Mouse (Mus musculus) left cerebral cortex, postnatal 25 days (tissue): ENCODE results near the gene Map3k14. TPM values are rescaled to one million over a fixed set of nuclear protein-coding genes. Genes with fewer than 3 reads are reported as not detected.

Experiments used
- DNase-seq, 2 experiments: peaks; one replicate each; pipeline ENCODE4 v3.0.0; 2022; ENCODE audit warnings: low spot score in 2 of 2, mixed read lengths in 1 of 2
- intact Hi-C: fragments of 180-260 bp; cut with DNase I; formaldehyde crosslinking; loops from one replicate; pipeline ENCODE4 v1.15.1; 2025
- total RNA-seq, 2 experiments: library from RNA; stranded (reverse); gene quantifications; 2 replicates each; pipeline ENCODE4 v1.2.3; 2021

Map3k14 gene
- total RNA-seq, 2 experiments from 2014 or later = 4.1 to 4.3 TPM

- intact Hi-C loops = no loop called here
- no peak for DNase-seq
These were observed 14.5 kb upstream of the Map3k14 start for GRCm38 (mm10) chr11:103281784-103282183.

DNA sequence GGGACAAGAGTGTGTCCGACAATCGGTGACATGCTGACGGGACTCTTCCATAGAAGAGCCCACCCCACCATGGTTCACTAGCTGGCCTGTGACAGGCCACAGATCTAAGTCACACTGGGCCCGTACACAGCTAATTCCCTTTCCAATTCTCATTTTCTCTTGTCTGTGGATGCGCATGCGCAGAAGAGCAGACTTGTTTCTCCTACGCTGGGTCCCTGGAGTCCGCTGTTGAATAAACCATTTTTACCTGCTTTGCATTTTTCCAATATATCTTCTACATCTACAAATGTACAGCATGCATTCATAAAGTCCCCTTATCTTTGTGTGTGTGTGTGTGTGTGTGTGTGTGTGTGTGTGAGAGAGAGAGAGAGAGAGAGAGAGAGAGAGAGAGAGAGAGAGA, 9.2 kb upstream of the Map3k14 start:
- DNase-seq = no peak
- intact Hi-C loops = no loop called here

- intact Hi-C loops = no loop called here
- DNase-seq = no peak
These were observed 5.6 kb upstream of the Map3k14 start for GRCm38 (mm10) chr11:103272888-103273287.

- intact Hi-C loops = no loop called here
These were observed 4.7 kb upstream of the Map3k14 start for GRCm38 (mm10) chr11:103271979-103272378.

DNA sequence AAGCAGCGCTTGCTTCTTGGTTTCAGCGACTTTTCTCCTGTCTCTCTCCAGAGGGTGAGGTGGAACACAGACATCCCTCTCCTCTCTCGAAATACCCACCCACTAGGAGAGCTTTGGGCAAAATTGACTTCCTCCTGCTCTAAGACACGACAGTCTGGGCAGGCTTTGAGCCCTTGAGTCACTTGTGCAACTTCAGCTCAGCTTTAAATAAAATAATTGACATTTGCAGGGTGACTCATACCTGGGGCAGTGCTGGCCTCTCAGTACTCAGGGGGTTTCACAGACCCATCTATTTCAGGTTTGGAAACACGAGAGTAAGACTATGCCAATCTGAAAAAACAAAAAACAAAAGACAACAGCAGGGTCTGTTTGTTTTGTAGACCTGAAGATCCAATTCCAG, 2.2 kb upstream of the Map3k14 start:
- intact Hi-C loops = loop anchor here (5.0 kb wide), 2 partner anchors 58 to 152 kb away; partner anchors contain the start of gene Hexim1

More at GRCm38 (mm10) chr11:103271979-103272378, 4.7 kb upstream of the Map3k14 start:
- no peak for DNase-seq

GRCm38 (mm10) chr11:103268905-103269304, 1.6 kb upstream of the Map3k14 start:
- DNase-seq = no peak
- intact Hi-C loops = loop anchor here (5.0 kb wide), 2 partner anchors 58 to 152 kb away; partner anchors contain the start of gene Hexim1

More for the DNA sequence above, 2.2 kb upstream of the Map3k14 start:
- no peak for DNase-seq

GRCm38 (mm10) chr11:103268350-103268749, 1.1 kb upstream of the Map3k14 start:
- intact Hi-C loops = loop anchor here (5.0 kb wide), 2 partner anchors 59 to 151 kb away; partner anchors contain the start of gene Hexim1
- no peak for DNase-seq

DNA sequence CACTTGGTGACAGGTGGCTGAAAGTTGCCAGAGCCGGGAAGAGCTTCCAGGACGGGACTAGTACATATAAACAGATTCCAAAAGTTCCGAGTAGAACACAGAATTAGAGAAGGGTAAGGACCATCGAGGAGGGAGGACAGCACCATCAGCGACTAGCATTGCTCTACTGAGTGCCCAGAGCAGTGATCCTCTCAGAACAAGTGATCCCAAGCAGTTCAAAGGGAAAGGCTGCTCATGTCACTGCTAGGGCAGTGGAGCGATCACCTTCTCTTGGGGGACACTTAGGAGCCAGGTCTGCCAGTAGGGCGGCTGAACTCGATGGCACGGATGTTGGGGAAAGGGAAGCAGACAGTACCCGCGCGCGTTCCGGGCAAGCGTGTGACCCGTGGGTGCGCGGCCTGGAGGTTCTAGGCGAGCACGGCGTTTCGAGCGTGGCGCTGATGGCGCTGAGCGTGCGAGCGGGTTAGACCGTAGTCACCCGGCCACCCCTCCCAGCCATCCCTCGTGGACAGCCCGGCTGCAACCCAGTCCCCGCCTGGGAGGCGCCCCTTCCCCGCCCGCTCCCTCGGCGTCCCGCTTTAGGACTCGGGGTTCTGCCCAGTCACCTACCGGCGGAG, 435 bp downstream of the Map3k14 start:
- intact Hi-C loops = loop anchor here (2.0 to 5.0 kb wide), 4 partner anchors 34 to 150 kb away; partner anchors contain the start of genes Fmnl1 and Hexim1
- DNase-seq = no peak

DNA sequence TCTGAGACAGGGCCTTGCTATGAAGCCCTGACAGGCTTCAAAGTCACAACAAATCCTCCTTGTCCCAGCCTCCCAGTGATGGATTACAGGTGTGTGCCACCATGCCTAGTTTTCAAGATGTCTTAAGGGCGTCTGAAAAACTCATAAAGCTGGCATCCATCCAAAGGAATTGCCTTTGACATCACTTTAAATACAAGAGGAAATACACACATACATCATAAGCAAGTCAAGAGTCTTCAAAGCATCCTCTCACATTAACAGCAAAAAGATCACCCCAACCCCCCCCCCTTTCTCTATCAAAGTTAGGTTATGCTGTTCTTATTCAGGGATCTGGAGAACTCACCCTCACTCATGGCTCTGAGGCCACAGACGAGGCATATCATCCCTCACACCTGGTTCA, 1.4 kb downstream of the Map3k14 start:
- no peak for DNase-seq
- intact Hi-C loops = loop anchor here (2.0 to 5.0 kb wide), 4 partner anchors 33 to 149 kb away; partner anchors contain the start of genes Fmnl1 and Hexim1

- no peak for DNase-seq
- intact Hi-C loops = loop anchor here (5.0 kb wide), 2 partner anchors 62 to 148 kb away; partner anchors contain the start of gene Hexim1
These were observed 2.1 kb downstream of the Map3k14 start for GRCm38 (mm10) chr11:103265211-103265610.

DNA sequence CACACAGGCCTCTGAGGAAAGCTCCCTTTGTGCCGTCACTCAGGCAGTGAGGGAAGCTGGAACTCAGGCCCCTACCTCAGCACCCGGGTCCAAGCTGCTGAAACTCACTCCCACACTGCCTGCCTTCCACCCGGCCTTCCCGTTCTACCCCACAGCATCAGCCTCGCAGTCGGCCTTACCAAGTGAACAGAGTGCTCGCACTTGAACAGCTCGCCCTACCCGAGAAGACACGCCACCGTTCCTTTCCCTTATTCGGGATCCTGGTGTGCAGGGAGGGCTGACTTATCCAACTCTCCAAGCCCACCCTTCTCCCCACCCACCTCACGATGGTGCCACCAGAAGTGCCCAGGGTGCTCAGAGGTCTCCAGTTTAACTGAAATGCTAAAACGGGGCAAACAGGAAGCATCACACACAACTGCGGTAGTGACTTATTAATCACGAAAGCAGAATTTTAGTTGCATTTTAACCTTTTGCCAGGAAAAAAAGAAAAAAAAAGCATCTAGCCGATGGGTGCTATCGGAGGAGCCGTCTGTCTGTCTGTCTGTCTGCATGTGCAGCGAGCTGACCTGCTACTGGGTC, 2.8 kb downstream of the Map3k14 start:
- intact Hi-C loops = loop anchor here (5.0 kb wide), 2 partner anchors 63 to 147 kb away; partner anchors contain the start of gene Hexim1
- DNase-seq = no peak

DNA sequence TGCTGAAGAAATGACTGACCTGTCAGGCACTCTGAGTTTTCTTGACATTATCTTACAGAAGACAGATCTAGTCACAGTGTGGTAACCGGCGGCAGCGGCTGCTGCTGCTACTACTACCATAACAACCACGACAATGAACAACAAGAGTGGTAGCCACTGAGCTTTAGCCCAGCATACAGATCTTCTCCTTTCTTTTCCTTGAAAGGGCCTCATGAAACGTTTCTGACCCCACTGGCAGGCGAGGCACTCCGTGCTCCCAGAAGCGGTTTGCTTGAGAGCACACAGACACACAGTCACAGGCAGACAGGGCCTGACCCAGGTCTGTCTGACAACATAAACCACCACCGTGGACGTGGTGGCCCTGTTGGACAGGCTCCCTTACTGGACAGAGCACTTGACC, 3.7 kb downstream of the Map3k14 start:
- no peak for DNase-seq
- intact Hi-C loops = no loop called here

GRCm38 (mm10) chr11:103262412-103263267, 4.6 kb downstream of the Map3k14 start:
- DNase-seq = no peak
- intact Hi-C loops = no loop called here

GRCm38 (mm10) chr11:103261671-103262411, 5.4 kb downstream of the Map3k14 start:
- DNase-seq = no peak
- intact Hi-C loops = no loop called here

DNA sequence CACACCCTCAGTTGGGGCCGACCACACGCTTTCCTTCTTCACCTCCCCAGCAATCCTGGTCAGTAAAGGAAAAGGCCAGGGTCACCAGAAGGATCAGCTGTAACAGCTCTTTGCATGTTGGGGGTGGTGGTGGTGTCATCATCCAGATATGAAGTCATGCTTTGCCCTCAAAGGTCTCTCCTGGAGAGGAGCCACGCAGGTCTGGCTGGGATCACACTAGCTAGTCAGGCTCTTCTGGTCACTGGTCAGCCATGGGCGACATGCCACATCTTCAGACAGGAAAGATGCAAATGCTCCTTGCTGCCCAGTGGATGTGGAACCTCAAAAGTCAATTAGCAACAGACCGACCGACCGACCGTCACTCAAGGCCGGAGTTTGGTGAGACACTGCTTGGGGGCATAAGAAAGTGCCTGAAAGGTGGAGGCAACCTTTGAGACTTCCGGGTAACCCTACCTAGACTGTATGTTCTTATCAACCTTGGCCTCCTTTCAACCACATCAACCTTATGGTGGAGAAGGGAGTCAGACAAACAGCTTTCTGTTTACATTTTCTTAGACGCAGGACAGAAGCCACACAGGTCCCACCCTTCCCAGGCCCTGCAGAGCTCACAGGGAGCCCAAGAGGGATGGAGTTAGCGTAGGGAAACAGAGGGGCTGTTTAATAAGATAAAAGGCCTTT, 6.6 kb downstream of the Map3k14 start:
- no peak for DNase-seq
- intact Hi-C loops = no loop called here

- intact Hi-C loops = no loop called here
- no peak for DNase-seq
These were observed 7.2 kb downstream of the Map3k14 start for GRCm38 (mm10) chr11:103260034-103260433.

- intact Hi-C loops = no loop called here
- DNase-seq = no peak
These were observed 9.3 kb downstream of the Map3k14 start for GRCm38 (mm10) chr11:103257938-103258481.

- no peak for DNase-seq
- intact Hi-C loops = no loop called here
These were observed 13.7 kb downstream of the Map3k14 start for GRCm38 (mm10) chr11:103253605-103254004.

DNA sequence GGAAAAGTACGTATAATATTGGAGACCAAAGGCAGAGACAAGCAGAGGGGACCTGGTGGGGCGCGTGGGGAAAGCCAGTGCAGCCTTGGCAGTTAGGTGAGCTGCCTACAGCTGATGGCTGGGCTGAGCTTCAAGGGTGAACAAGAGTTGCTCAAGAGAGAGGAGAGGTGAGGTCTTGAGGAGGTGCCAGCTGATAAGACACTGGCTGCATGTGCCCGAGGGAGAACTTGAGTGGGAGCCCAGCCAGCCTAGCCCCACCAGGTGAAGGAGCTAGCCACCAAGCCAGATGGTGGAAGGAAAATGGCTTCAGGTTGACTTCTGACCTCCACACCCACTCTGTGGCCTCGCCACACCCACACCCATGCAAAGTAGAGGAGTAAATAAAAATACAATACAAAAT, 14.9 kb downstream of the Map3k14 start:
- DNase-seq = no peak
- intact Hi-C loops = no loop called here
